Mouse (Mus musculus) cortical plate, adult 2 months (tissue): ENCODE results near the gene Syne3. TPM values are rescaled to one million over a fixed set of nuclear protein-coding genes. Genes with fewer than 3 reads are reported as not detected.

Source experiments
- H3K27ac ChIP-seq: fragments of 200-500 bp; 2 replicates; pipeline ENCODE4 v1.5.1; 2012; ENCODE audit warnings: low read length, control low read depth, inconsistent platforms; ENCODE audit not compliant: insufficient read depth
- H3K4me1 ChIP-seq: fragments of 200-500 bp; 2 replicates; pipeline ENCODE4 v1.6.1; 2011; ENCODE audit warnings: low read length; ENCODE audit not compliant: control insufficient read depth, insufficient read depth
- H3K4me3 ChIP-seq: fragments of 200-500 bp; 2 replicates; pipeline ENCODE4 v1.5.1; 2011; ENCODE audit warnings: mild to moderate bottlenecking, low read length, control low read depth; ENCODE audit not compliant: insufficient read depth
- CTCF ChIP-seq: fragments of 200-500 bp; IDR thresholded peaks from 2 replicates; pipeline ENCODE4 v1.5.1; 2011; ENCODE audit warnings: mild to moderate bottlenecking, control low read depth, low read length; ENCODE audit not compliant: insufficient read depth; ENCODE audit errors: extremely low read depth
- POLR2A ChIP-seq: fragments of 200-500 bp; IDR thresholded peaks from 2 replicates; pipeline ENCODE4 v1.6.1; 2011; ENCODE audit warnings: mild to moderate bottlenecking, low read length, control low read depth; ENCODE audit not compliant: insufficient read depth; ENCODE audit errors: extremely low read depth
- polyA plus RNA-seq: library from polyadenylated mRNA; depleted of rRNA; stranded (reverse); fragments of >200 nt; gene quantifications from 2 replicates; pipeline ENCODE4 v1.2.3, GENCODE M21; 2012; rRNA removed

The Syne3 gene
- polyA plus RNA-seq, 1 experiment: 0.90 TPM

- Histone ChIP-seq H3K27ac (no peak overlapping the region), H3K4me3 (no peak overlapping the region), H3K4me1 (no peaks in the 10 kb centered on the region)
- TF ChIP-seq CTCF (no peak), POLR2A (no peak)
Measured at GRCm38 (mm10) chr12:104886104-104886503, 123.5 kb downstream of the Syne3 start.

DNA sequence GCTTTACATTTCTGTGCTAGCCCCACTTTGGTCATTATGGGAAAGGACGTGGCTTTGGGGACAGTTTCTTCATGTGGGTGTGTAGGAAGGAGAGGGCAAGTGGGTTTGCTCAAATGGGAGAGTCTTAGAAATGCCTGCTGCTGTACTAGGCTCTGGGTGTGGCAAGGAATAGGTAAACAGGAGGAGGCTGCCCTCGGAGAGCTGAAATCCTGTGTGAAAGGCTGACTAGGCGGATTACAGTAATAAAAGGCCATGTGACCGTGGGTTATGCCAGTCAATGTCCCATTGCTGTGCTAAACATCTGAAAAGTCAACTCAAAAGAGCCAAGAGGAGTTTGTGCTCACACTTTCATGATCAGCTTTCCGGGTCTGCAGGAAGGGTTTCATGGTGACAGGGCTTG is 127.1 kb downstream of the Syne3 start:
- H3K4me3 ChIP-seq: no peak overlapping the region
- no peak for TF ChIP-seq CTCF
- H3K4me1 ChIP-seq: no peaks in the 10 kb centered on the region
- H3K27ac ChIP-seq: no peak overlapping the region

DNA sequence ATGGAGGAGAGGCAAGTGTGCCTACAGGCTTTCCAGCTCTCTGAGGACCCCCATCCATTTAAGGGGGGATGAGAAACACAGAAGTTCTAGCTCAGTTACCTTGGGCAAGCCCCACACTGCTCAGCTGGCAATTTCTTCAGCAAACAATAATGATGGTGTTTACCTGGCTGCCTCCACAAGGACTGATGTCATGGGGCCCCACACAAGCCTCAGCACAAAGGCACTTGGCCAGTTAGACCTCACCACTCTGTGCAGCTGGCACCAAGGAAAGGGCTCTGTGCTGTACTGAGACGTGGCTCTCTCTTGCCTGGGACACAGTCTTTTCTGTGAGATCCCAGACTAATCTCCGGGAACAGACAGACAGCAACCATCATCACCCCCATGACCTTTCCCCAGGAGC is 127.5 kb downstream of the Syne3 start:
- Histone ChIP-seq H3K4me3 (no peak overlapping the region), H3K4me1 (no peaks in the 10 kb centered on the region), H3K27ac (no peak overlapping the region)
- TF ChIP-seq CTCF (no peak), POLR2A (no peak)

DNA sequence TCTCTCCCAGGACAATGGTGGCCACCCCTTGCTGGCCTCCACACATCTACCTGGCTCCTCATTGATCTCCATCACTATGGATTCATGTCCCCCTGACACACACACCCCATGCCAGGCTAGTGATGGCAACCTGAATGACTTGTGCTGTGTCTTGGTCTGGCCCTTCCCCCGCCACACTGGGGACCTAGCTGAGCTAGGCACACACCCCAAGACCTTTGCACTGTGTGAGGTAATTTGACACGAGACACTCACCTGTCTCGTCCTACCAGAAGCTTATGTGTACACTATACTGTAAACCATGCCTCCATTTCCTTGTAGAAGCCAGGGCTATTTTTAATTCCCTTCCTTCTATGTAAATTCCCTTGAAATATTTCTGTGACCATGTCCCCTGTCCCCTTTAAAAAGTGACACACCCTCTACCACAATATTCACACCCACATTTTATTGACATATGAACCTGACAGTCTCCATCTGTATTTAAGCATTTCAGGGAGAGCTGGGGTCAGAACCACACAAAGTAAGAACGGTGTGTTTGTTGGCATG is 128.0 kb downstream of the Syne3 start:
- H3K4me3 ChIP-seq: no peak overlapping the region
- H3K4me1 ChIP-seq: no peaks in the 10 kb centered on the region
- no peak overlapping the region for H3K27ac ChIP-seq
- TF ChIP-seq POLR2A (no peak), CTCF (no peak)

DNA sequence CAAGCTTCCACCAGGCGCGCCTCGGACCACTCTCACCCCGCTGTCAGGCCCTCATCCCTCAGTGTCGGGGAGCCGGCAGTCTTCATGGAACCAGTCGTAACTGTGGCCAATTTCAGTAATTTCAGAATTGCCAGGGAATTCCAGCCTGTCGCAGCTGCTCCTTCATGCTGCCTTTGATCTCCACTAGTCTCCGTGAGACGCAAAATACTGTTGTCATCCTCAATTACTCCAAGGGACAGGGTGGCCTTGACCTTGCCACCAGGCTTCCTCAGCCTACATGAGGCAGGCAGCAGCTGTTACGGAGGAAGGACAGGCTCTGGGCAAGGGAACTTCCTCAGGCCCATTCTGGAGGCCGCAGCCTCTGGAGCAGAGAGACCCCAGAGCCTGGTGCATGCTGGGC is 129.2 kb downstream of the Syne3 start:
- H3K27ac ChIP-seq: no peak overlapping the region
- H3K4me1 ChIP-seq: no peaks in the 10 kb centered on the region
- no peak overlapping the region for H3K4me3 ChIP-seq
- TF ChIP-seq CTCF: no peak
- no peak for TF ChIP-seq POLR2A

Other genes with a start within 250 kb of the Syne3 start
- 20.6 and 21.2 TPM in 2 replicates for gene Clmn, start 144.7 kb downstream of the Syne3 start, polyA plus RNA-seq
- 64.3 and 69.7 TPM in 2 replicates for gene Glrx5, start 22.9 kb upstream of the Syne3 start, polyA plus RNA-seq
- not detected in 2 replicates for gene Tcl1b2, start 136.2 kb upstream of the Syne3 start, polyA plus RNA-seq
- not detected in 2 replicates for gene Tcl1b1, start 149.9 kb upstream of the Syne3 start, polyA plus RNA-seq
- gene Tcl1b5, start 166.5 kb upstream of the Syne3 start, polyA plus RNA-seq: not detected in 2 replicates
- not detected in 2 replicates for gene Tcl1b3, start 181.2 kb upstream of the Syne3 start, polyA plus RNA-seq
- not detected in 2 replicates for gene Tcl1b4, start 192.1 kb upstream of the Syne3 start, polyA plus RNA-seq
- not detected in 2 replicates for gene Tcl1, start 213.0 kb upstream of the Syne3 start, polyA plus RNA-seq